Mouse (Mus musculus): ENCODE measurements around the gene Pxk.
"Not testable (repeated sequence)": the region's sequence is repeated elsewhere in the genome, so short reads cannot be mapped to it uniquely, and the experiment has no call there.

Gene Pxk

DNA sequence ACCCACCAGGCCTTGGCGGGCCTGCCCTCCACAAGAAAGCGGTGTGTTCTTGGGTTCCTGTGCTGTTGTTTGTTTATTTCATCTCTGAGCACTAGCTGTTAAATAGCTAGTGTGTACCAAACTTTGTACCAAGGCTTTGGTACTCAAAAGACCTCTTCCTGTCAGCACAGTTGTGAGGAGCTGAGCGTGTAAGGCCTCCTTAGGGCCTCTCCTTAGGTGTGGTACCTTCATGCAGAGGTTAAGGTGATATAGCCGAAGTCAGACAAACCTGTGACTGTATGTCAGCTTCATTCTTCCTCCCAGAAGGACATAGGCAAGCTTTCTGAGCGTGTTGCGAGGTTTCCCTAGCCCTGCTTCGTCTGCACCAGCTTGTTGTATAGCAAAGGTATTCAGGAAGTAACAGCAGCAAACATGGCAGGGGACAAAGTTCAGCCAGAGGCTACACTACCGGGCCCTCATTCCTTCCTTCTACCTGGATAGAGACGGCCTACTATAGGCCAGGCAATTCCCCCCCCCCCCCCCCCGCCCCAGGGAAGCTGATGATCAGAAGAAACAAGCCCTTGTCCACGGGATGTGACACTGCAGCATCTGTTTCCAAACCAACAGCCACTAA, 48.7 kb downstream of the Pxk start:
- no peak for DNase-seq (ENCODE audit: low spot score)

DNA sequence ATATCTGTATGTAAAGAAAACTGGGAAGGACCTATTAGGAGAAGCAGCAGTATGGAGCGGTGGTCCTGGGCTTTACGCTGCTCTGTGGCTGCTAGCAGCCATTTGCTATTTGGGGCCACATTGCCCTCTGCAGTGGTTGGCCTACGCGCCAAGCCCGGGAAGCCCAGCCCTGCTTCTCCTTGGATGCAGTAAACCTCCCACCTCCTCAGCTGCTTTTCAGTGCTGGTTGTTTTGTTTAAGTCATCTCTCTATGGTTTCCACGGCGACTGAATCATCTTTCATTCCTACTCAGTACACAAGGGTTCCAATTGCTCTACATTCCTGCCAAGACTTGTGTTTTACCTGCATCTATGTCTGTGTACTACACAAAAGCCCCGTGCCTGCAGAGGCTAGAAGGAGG, 50.8 kb downstream of the Pxk start:
- DNase-seq (ENCODE audit: low spot score), result no peak

DNA sequence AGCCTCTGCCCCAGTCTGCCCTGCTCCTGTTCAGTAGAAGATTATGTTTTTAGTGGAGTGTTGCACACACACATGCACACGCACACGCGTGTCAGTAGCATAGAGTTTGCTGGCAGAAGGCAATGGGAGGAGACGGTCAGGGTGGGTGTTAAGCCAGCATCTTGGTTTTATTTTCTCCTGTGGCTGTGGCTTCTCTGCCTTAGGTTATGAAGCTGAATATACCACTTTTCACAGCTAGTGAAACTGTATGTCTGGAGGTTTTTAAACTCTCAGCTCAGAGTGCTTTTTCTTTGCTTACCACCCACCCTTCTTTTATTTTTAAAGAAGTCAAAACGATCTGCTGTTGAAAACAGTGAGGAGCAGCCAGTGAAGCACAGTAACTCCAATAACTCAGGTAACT, 53.7 kb downstream of the Pxk start:
- DNase-seq (ENCODE audit: low spot score), result no peak

DNA sequence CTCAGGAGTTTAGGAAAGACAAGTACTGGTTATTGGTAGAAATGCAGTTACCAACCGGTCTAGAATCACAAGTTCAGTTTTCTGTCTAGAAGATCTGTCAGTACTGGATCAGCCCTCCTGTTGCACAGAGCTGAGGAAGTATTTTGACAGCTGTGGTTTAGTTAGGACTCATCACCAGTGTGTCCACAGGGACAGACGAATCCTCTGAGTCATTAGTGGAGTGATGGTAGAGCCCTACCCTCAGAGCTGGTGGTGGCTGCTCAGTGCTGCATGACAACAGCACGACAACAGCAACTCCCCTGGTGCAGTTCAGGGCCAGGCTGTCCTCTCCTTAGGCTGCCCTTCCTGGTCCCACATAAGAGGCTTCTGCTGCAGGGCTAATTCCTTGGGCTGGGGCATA, 56.1 kb downstream of the Pxk start:
- no peak for DNase-seq (ENCODE audit: low spot score)

DNA sequence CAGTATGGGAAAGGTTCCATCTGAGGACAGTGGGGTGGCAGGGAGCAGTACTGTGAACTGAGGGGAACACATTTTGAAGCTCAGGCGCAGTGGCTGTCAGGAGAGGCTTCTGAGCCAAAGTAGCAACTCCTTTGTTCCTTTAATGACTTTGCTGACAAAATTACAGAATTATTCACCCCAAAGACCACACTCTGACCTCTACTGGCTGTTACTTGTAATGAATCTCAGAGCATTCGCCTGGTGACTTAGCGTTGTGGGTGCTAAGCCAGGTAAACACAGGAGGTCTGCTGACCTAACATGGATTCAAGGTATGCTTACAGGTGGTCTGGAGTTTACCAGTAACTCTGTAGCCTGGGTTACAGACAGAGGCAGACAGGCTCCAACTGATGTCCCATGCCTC, 58.9 kb downstream of the Pxk start:
- DNase-seq (ENCODE audit: low spot score), result no peak

DNA sequence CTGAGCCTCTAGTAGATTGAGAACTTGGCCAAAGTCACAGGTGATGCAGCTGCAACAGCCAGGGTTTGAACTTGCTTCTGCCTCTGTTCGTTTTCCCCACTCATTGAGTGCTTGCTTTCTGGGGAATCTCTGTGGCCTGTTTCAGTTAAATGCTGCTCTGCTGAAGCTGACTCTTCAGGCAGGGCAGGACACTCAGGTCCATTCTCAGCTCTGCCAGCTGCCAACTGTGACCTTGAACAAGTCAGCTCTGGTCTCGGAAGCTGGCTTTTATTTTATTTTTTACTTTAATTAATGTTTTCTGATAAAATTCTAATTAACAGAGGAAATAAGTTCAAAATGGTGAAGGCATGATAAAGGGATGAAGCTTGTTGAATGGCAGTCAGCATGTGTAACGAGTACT, 60.7 kb downstream of the Pxk start:
- DNase-seq (ENCODE audit: low spot score), result no peak

DNA sequence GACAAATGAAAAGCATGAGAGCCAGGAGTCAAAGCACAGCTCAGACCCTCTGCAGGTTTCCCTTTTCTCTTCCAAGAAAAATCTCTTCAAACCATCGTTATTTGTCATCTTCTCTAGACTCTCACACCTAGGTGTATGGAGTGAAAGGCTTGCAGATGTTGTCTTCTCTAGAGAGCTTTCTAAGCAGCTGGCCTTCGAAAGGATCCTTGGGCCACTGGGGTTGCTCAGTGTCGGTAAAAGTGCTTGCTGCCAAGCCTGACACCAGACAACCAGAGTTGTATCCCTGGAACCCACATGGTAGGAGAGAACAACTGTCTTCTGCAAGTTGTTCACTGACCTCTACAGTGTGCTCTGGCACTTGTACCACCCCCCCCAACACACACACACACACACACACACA, 61.1 kb downstream of the Pxk start:
- no peak for DNase-seq (ENCODE audit: low spot score)

DNA sequence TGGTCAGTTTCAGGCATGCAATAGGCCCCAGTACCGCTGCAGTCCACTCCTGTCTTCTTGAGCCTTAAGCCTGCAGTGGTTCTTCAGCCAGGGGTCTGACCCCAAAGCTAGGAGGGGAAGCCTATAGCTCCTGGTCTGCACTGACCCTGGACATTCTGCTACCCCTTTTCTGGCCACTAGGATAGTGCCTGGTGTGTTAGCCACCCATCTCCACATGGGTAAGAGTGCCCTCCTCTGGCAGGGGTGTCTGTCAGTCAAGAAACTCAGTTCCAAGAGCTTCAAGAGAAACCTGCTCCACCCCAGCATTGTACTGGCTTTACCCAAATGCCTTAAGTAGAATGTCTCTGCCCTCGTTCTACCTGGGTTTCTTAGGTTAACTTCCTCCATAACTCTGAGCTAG, 63.8 kb downstream of the Pxk start:
- DNase-seq (ENCODE audit: low spot score), result no peak

DNA sequence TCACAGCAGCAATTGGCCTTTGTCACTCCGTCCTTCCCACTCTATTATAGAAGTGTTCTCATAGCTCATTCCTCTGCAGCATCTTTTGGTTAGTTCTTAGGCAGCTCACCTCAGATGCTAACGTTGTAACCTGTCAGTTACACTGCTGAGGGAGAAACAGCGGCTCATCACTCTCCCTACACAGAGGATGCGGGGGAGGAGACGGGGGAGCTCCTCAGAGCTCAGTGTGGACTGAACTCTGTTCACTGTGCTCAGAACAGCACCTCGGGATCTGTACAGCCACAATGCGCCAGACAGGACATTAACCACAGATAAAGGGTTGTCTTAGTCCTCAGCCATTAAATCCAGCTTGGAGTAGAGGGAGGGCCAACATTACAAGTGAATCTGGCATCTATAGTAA, 66.5 kb downstream of the Pxk start:
- no peak for DNase-seq (ENCODE audit: low spot score)

DNA sequence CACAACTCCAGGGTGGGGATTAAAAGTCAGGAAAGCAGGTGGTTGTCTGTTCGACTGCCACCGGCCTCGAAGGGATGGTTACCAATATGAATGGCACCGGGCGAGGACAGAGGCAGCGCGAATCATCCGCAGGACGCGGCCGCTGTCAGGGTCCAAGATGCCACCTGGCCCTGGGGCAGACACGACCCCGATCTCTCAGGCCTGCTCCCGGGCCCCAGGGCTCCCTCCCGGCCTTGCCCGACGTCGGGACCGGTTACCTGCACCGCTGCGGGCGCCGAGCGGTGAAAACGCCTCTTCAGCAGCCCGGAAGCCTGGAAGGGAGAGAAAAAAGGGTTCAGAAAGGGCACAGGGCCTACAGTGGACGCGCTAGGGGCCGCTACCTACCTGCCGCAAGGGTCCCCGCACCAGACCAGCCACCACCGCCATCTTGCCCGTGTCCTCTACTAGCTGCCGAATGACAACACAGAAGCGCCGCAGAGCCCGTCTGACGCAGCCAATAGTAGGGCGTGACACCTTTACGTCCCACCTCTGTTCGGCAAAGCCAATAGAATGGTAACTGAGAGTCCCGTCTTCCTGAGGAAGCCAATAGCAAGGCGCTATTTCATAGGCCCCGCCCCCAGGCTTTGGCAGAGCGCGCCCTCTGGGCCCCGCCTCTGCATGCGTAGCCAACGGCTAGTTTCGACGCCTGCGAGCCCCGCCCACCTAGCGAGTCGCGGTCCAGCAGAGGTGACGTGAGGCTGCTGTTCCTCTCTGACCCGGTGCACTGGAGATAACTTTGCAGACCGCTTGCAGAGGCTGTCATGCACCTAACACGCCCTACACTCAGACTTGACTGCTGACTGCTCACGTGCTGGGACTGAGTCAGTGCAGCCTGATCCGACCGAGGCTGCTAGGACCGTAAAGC, 74.7 kb downstream of the Pxk start, which contains the start of gene Pdhb:
Gene Pdhb, minus strand, starts transcription at position 519 of the 904 bp plus-strand sequence.
- DNase-seq (ENCODE audit: low spot score), result peak; percentile 93

DNA sequence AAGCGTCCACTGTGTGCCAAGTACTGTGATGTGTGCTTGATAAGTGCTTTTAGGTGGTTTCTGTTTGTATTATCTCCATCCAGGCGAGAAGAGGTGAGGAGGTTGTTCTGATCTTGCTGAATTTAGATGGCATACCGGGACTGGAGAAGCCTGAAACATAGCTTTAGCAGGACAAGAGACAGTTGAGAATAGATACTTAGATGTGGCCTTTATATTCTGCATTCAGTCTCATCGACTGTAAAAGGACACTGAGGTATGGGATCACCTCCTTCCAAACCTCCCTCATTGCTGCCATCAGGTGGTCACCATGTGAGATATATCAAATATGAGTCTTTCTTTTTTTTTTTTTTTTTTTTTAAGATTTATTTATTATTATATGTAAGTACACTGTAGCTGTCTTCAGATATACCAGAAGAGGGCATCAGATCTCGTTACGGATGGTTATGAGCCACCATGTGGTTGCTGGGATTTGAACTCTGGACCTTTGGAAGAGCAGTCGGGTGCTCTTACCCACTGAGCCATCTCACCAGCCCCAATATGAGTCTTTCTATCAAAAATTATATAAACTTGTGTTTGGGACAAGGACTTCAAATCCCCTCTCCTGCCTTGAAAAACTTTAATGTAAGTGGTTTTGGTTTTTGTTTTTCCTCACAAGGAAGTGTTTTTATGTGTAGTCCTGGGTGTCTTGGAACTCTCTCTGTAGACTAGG, 75.7 kb downstream of the Pxk start:
- DNase-seq (ENCODE audit: low spot score), result not testable (repeated sequence)

DNA sequence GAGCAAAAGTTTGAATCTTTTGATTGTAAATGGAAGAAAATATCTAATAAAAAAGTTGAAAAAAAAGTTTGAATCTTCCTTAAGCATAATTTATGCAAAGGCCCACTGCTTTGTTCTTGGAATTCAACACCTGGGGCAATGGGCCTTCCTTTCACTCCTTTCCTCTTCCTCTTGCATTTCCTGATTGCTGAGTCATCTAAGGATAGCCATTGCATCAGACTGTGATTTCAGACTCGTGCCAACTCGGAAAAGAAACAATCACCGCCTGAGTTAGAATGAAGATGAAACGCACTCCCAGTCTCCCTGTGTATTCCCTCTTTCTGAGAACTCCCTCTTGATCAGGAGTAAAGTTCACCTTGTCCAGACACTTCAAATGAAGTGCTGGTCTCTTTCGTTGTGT, 76.6 kb downstream of the Pxk start:
- no peak for DNase-seq (ENCODE audit: low spot score)

DNA sequence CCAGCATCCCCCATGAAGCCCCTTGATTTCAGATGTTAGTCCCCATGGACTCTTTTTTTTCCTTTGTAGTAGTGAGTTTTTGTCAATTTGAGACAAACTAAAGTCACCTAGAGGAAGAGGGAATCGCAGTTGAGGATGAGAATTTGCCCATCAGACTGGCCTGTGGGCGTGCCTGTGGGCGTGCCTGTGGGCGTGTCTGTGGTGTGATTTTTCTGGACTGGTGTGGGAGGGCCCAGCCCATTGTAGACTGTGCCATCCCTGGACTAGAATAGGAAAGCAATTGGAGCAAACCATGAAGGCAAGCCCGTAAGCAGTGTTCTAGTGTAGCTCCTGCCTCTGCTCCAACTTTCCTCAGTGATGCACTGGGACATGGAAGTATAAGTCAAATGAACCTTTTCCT, 78.2 kb downstream of the Pxk start:
- DNase-seq (ENCODE audit: low spot score), result no peak

DNA sequence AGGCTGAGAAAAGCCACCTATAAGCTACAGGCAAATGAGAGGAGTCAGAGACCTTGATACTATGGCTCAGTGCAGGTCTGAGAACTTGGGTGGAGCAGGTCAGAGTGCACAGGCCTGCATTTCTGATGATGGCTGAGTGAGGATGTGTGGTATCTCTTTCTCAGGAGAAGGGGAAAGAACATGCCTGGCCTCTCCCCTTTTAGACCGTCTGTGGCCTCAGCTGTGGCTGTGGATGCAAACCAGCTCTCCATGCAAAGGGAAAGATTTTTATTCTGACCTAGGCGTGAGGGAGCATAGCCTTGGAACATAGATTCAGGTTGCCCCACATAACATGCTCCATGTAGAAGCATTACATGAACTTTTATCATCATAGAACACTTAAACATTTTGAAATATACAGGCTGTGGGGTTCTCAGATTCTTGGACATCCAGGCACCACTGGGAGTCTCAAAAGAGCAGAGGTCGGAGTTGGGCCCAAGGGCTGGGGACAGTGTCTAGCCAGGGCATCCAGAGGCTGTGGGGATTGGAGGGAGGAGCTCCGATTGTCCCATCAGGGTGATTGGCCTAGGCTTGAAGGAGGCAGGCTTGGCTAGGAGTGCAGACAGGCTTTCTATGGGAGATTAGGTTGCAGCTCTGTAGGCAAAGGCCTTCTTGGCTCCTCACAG, 82.5 kb downstream of the Pxk start:
- DNase-seq (ENCODE audit: low spot score), result no peak

DNA sequence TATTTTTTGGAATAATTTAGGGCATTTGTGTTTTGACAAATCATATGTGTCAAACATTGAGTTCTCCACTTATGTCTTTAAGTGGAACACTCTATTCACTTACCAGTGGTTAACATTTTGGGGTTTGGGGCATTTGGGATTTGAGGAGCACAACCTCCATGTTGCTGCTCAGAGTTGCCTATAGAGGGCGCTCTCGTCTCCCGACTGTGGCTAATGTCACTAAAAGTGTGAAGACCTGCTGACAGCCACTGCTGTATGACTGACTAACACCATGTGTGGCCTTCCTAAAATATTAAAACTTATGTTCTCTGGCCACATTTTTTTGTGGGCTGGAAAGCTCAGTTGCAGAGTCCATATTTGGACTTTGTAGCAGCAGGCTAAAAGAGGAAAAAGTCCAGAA, 85.3 kb downstream of the Pxk start:
- no peak for DNase-seq (ENCODE audit: low spot score)

DNA sequence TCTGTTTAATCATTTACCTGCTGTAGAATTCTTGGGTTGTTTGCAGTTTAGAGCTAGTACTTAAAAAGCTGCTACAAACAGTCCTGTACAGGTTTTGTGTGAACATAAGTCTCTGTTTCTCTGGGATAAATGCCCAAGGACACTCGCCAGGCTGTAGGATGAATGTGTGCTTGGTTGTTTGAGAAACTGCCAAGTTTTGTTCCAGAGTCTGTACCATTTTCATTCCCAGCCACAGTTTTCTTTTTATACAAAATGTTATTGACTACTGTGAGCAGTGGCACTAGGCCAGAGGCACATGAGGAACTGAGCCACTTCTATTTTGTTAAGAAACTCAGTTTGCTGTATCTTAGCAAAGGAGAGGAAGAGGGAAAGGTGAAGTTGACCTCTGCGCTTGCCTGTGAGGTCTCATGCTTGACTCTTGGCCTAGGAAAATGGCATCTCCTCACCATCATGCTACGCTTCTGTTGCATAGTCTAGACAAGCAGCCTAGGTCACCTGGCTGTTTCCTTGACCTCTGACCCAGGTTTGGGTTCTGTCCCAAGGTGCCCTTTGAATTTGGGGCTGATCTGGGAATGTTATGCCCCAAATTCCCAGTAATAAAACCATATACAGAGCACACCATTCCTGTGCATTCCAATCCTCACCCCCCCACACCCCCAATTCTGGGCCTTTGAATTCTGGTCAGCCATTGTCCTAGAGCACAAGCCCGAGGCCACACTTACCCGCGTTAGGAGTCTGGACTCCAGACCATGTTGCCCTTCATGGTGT, 88.5 kb downstream of the Pxk start:
- DNase-seq (ENCODE audit: low spot score), result no peak

DNA sequence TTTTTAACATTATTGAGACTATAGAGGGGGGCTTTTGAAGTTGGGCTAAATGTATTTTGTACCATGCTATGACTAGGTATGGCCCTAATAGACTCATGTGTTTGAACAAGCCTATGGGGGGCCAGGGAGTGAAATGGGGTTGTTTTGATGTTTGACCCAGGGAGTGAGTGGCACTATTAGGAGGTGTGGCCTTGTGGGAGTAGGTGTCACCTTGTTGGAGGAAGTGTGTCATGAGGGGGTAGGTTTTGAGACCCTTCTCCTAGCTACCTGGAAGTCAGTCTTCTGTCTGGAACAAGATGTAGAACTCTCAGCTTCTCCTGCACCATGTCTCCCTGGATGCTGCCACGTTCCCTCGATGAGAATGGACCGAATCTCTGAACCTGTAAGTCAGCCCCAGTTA, 92.5 kb downstream of the Pxk start:
- no peak for DNase-seq (ENCODE audit: low spot score)

DNA sequence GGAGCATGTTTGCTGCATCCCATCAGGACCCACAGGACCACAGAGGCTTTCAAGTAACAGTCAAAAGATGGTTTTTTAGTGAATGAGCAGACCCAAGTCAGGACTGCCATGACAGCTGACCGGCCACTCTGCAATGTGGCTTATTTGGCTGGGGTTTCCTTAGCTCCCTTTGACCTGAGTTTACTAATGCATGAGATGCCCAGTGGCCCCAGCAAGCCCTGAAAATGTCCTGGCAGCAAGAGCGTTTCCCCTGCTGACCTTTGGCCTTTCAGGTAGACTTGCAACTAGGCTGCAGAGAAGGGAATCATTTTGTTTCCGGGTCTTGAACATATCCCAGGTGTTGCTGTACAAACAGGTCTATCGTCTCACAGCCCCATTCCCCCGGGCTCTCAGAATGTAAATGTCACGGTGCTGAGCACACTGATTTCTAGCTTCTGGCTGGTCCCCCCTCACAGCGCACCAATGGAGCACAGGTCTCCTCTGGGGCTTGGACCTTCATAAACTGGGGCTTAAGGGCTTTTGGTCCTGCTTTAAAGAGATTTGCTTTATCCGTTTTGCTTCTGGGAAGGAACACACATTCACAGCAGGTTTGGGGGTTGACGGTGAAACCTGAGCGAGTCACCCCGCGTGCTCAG, 93.4 kb downstream of the Pxk start:
- DNase-seq (ENCODE audit: low spot score), result no peak

DNA sequence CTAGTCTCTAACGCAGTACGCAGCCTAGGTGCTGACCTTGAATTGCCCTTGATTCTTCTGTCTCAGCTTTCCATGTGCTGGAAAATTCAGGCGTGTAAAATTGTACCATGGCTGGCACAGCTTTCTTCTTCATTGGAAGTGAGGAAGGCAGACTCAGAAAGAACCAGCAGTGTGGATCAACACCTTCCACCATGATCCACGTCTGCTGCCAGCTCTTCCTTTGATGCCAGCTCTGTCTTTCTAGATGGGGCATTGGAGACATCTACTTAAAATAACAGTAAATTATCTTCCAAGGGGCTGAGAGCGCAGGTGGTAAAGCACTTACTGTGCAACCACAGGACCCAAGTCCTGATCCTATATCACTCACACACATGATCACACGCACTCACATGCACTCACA, 94.7 kb downstream of the Pxk start:
- no peak for DNase-seq (ENCODE audit: low spot score)

DNA sequence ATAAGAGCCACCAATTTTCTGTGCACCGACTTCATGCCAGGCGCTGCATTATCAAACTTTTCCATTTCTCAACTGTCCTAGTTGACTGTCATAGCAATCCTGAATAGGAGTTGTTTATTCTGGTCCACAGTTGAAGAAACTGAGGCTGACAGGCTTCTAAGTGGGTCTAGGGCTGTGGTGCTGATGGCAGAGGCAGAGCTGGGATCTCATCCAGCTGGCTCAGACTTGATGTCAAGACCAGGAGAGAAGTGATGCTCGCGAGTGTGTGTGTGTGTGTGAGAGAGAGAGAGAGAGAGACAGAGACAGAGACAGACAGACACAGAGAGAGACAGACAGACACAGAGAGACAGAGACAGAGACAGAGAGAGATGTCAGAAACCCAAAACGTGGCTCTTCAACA, 102.8 kb downstream of the Pxk start:
- no peak for DNase-seq (ENCODE audit: low spot score)

DNA sequence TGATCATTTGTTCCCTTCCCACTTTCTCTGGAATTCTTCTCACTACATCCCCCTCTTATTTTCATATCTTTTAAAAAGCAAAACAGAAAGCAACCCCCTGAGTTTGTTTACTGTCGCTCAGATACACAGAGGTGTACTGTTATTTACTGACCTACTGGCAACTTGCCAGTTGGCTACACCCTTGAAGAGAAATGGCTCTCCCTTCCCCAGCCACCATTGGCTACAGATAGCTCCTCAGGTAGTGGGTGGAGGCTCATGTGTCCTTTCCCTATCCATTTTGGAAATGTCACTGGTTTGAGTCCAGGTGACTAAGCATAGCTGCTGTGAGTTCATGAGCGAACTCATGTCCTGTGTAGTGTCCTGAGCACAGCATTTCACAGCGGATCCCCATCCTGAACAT, 103.7 kb downstream of the Pxk start:
- no peak for DNase-seq (ENCODE audit: low spot score)
